Mouse (Mus musculus) liver, adult (tissue): ENCODE data around the gene Hexim2.
A peak's percentile ranks its signal among the peaks of the same experiment; 100 is the strongest.

Experiments
- GATA4 ChIP-seq: IDR thresholded peaks from 2 replicates; pipeline ENCODE4 v1.6.1; 2014; ENCODE audit warnings: mild to moderate bottlenecking, low read length; ENCODE audit not compliant: insufficient replicate concordance

The Hexim2 gene

GRCm38 (mm10) chr11:103103621-103104020 is 28.6 kb upstream of the Hexim2 start:
- TF ChIP-seq GATA4, result no peak

GRCm38 (mm10) chr11:103104469-103104868 is 27.8 kb upstream of the Hexim2 start:
- TF ChIP-seq GATA4, result no peak

GRCm38 (mm10) chr11:103105180-103105725 is 27.0 kb upstream of the Hexim2 start:
- TF ChIP-seq GATA4, result no peak

- no peak for TF ChIP-seq GATA4
These were observed 26.4 kb upstream of the Hexim2 start for GRCm38 (mm10) chr11:103105810-103106209.

GRCm38 (mm10) chr11:103106386-103106785 is 25.8 kb upstream of the Hexim2 start:
- no peak for TF ChIP-seq GATA4

- TF ChIP-seq GATA4, result no peak
These were observed 20.9 kb upstream of the Hexim2 start for GRCm38 (mm10) chr11:103111301-103111700.

GRCm38 (mm10) chr11:103111881-103112551 is 20.2 kb upstream of the Hexim2 start:
- no peak for TF ChIP-seq GATA4

- no peak for TF ChIP-seq GATA4
These were observed 19.7 kb upstream of the Hexim2 start for GRCm38 (mm10) chr11:103112552-103112912.

GRCm38 (mm10) chr11:103113005-103113404 is 19.2 kb upstream of the Hexim2 start:
- no peak for TF ChIP-seq GATA4

GRCm38 (mm10) chr11:103113771-103114170 is 18.5 kb upstream of the Hexim2 start:
- TF ChIP-seq GATA4, result no peak

- TF ChIP-seq GATA4, result no peak
These were observed 17.8 kb upstream of the Hexim2 start for GRCm38 (mm10) chr11:103114270-103114943.

- TF ChIP-seq GATA4, result peak; percentile 46; the same call in 1 of the 2 replicates
These were observed 16.8 kb upstream of the Hexim2 start for GRCm38 (mm10) chr11:103115163-103116007.

- TF ChIP-seq GATA4, result peak; percentile 6; the same call in 1 of the 2 replicates
These were observed 16.0 kb upstream of the Hexim2 start, which contains the start of gene Hexim1 for GRCm38 (mm10) chr11:103116008-103116818. Gene Hexim1 (plus strand): TSS chr11:103116231.

GRCm38 (mm10) chr11:103116959-103117590 is 15.2 kb upstream of the Hexim2 start:
- TF ChIP-seq GATA4, result no peak
